Mouse (Mus musculus) adrenal gland (tissue): Measurements from ENCODE around the gene Bmpr2.

Source experiments
- intact Hi-C: fragments of 180-260 bp; cut with DNase I; formaldehyde crosslinking; loops from one replicate; pipeline ENCODE4 v1.15.1; 2025

The Bmpr2 gene

DNA sequence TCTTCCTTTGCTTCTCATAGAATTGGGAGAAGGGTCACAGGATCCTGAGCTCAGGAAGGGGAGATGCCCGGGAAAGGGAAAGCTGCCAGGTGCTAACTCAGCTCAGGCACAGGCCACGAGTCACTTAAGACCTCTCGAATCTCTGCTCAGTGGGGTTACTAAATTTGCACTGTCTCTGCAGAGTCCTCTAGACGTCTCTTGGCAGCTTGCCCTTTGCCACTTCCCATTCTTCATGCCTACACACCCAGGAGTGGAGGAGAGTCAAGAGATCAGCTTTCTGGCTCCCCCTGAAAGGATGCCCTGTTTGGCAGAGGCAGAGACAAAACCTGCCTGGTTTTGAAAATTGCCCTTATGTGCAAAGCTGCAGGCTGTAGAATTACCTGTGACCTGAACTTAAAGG, 132.3 kb downstream of the Bmpr2 start:
- intact Hi-C loops, result no loop called here

DNA sequence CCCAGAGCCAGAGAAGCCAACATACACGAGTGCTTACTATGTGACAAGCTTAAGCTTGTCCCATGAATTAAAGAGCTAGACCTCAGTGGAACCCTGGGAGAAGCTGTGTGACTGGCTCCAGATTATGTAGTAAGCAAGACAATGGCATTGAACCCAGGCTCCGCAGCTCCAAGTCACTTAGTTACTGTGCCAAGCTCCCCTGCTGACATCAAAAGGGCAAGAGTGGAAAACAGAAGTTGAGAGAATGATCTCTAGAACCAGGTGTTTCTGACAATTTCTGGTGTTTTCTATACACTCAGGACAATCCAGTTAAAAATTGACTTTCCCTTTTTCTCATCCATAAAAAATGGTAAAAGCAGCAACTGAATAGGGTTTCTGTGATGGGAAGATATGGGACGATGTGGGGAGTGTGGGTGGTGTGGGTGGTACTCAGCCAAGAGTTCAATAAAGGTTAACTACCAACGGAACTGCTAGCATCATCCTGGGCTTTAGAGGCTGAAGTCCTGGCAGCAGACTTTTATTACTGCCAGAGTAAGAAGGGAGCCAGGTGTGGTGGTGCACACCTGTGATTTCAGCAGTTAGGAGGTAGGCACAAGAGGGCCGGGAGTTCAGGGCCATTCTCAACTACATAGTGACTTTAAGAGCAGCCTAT, 134.1 kb downstream of the Bmpr2 start:
- intact Hi-C loops, result no loop called here

DNA sequence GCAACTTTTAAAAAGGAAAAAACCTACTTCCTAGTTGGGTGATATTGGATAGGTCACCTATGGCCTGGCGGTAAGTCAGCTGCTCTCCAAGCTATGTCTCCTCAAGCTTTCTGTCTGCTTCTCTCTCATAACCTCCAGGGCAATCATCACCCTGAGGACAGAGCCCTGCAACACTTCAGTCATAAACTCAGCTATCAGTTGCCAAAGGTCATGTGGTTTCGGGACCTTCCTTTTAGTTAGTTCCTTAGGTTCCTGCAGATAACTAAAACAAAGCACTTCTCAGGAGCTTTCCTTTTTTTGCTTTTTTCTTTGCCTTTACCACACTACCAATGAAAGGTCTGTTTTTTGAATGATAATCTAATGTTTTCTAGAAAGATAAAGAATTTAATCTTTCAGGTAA, 136.5 kb downstream of the Bmpr2 start:
- intact Hi-C loops, result no loop called here

DNA sequence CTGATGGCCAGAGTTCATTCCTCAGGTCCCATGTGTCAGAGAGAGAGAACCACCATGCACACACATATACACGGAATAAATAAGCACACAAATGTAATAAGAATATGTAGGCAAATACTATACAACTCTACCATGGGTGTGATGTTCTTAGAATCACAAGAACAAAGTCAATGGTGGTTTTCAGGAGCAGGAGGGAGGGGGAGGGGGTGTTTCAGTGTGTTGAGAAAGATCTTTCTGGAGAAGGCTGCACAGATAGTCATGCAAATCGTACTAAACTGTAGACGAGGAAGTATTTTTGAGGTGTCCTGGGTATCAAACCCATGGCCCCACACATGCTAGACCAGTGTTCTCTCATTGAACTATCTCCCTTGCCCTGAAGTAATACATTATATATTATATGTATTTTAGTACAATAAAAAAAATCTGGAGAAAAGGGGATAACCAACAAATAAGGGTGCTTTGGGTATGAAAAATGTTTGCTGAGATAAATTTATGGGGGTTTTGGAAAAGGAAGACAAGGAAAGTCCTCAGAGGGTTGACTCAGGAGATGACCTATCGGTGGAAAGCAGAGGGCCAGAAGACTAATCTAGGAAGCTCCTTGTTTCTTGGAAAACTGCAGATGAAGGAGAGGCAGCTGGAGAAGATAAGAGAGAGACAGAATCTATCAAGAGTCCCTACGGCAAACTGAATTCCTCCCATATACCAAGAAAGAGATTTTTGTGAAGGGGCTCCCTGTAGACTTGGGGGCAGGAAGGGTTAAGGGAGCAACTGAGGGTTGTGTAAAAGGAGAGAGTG, 138.1 kb downstream of the Bmpr2 start:
- intact Hi-C loops, result no loop called here

GRCm38 (mm10) chr1:59902634-59903033, 139.4 kb downstream of the Bmpr2 start:
- intact Hi-C loops, result no loop called here

- intact Hi-C loops, result no loop called here
Measured at GRCm38 (mm10) chr1:59904630-59905295, 141.6 kb downstream of the Bmpr2 start.

- intact Hi-C loops, result no loop called here
Measured at GRCm38 (mm10) chr1:59905916-59906315, 142.7 kb downstream of the Bmpr2 start.

GRCm38 (mm10) chr1:59906819-59907521, 143.8 kb downstream of the Bmpr2 start:
- intact Hi-C loops, result no loop called here

DNA sequence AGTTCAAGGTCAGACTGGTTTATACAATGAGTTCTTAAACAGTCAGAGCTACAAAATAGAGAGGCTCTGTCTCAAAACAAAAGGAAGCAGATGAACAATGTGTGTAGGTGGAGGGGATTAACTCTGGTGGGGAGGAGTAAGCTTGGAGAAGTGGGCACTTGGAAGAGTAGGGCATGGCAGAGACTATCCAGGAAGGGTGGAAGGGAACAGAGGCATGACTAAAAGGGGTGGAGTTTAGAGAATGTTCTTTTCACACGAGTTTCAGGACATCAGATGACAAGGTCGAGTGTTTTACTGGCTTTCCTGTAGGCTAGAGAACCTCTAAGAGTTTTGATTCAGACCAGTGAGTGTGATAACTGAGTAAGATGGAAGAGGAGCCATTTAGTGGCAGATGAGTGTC, 144.5 kb downstream of the Bmpr2 start:
- intact Hi-C loops, result no loop called here

- intact Hi-C loops, result no loop called here
Measured at GRCm38 (mm10) chr1:59910941-59911340, 147.7 kb downstream of the Bmpr2 start.

GRCm38 (mm10) chr1:59912413-59913157, 149.4 kb downstream of the Bmpr2 start, which contains the start of gene Fam117b:
Fam117b (plus strand) TSS chr1:59913006.
- intact Hi-C loops, result no loop called here

- intact Hi-C loops, result no loop called here
Measured at GRCm38 (mm10) chr1:59913195-59913868, 150.1 kb downstream of the Bmpr2 start.

DNA sequence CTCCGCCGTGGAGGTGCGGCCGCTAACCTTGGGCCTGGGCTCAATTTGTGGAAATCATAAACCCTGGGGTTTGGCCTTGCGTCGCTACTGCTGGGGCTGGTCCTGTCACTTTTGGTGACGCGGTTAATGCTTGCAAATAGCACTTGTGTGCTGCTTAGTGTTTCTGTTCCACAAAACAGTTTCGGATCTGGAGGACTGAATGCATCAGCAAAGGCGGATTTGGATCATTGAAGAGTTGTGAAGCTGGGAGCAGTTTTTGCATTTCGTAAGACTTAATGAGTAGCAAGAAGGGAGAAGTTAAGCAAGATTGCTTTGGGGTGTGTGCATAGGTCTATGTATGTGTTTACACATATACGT, 150.6 kb downstream of the Bmpr2 start:
- intact Hi-C loops, result no loop called here

- intact Hi-C loops, result no loop called here
Measured at GRCm38 (mm10) chr1:59914799-59915198, 151.6 kb downstream of the Bmpr2 start.

- intact Hi-C loops, result no loop called here
Measured at GRCm38 (mm10) chr1:59915843-59916610, 152.8 kb downstream of the Bmpr2 start.

- intact Hi-C loops, result no loop called here
Measured at GRCm38 (mm10) chr1:59917401-59917800, 154.2 kb downstream of the Bmpr2 start.

GRCm38 (mm10) chr1:59918075-59918474, 154.9 kb downstream of the Bmpr2 start:
- intact Hi-C loops, result no loop called here

DNA sequence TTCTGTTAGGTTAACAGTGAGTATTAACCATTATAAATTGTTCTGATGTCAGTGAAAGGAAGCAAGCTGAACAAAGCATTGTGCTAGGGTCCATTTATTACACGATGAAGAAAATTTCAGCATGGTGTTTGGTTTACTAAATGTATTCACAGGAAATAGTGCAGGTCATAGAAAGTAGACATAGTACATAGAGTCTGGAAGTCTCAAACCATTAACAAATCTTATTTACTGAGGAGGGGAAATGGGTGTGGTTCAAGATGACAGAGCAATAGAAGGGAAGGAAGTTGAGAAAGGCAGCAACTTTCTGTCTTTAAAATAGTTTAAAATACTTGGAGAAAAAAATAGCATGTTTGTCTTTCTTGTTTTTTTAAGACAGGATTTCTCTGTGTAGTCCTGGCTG, 160.0 kb downstream of the Bmpr2 start:
- intact Hi-C loops, result no loop called here

- intact Hi-C loops, result no loop called here
Measured at GRCm38 (mm10) chr1:59923673-59924072, 160.5 kb downstream of the Bmpr2 start.

DNA sequence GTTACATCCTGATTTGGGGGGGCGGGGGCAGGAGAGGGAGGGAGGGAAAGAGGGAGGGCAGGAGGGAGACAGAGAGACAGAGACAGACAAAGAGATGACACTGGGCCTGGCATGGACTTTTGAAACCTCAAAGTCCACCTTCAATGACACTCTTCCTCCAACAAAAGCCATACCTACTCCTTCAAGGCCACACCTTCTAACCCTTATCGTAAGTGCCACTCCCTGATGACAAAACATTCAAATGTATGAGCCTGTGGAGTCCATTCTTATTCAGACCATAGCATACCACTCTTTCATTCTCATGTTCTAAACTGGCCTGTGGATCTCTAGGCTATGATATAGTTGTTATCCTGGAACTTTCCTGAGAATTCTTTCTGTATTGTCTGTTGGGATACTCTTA, 161.2 kb downstream of the Bmpr2 start:
- intact Hi-C loops, result no loop called here
